In genomic region chr10:61451463-61451930, GRCm38 (mm10) we compare ENCODE assay signal across 8 mouse cellular contexts. TPM values are rescaled to one million over a fixed set of nuclear protein-coding genes. Genes with fewer than 3 reads are reported as not detected.
DNase-seq lines count a peak whose midpoint lies in the region; ATAC-seq and TF ChIP-seq lines count a peak whose summit lies in the region.

No protein-coding gene starts in this region.

- no peaks in the 10 kb centered on the region for H3K9me3 ChIP-seq in intestine, postnatal 0 days (ENCODE audit: control insufficient read depth)
- 0 out of 2 replicates have a peak, but pooled peaks cover 3% of the 10 kb centered on the region for H3K9me3 ChIP-seq in neural tube, embryonic 13.5 days

- intact Hi-C loops in left cerebral cortex, postnatal 36 days (cut with DNase I), result no loop called here

- DNase-seq in adrenal gland, adult 2 months, result peak; percentile 68
- DNase-seq in adrenal gland, postnatal 25 days, result no peak
- peak; percentile 63 for DNase-seq in adrenal gland, postnatal 14 days
- peak; percentile 70 for DNase-seq in gonadal fat pad, adult 2 months (ENCODE audit: low read depth)
- DNase-seq in lung, adult 2 months, result peak; percentile 42
- DNase-seq in left cerebral cortex, postnatal 36 days (ENCODE audit: low spot score in 2 of 2), result no peak

- WGBS in intestine, postnatal 0 days, result 1% methylated on average over 8 of the region's 8 CpGs
- under 1% methylated on average over 8 of the region's 8 CpGs for WGBS in lung, adult 2 months
- WGBS in neural tube, embryonic 13.5 days, result 7% methylated on average over 8 of the region's 8 CpGs

- peak overlapping the region; percentile 69 for H3K4me2 ChIP-seq in intestine, postnatal 0 days (replicated peaks; ENCODE audit: low read depth)
- peak overlapping the region; percentile 96 for H3K4me2 ChIP-seq in neural tube, embryonic 13.5 days

- peaks cover 8% of the 10 kb centered on the region for H3K4me1 ChIP-seq in intestine, postnatal 0 days (replicated peaks; ENCODE audit: control insufficient read depth, insufficient read depth, low read length)
- peaks cover 36% of the 10 kb centered on the region for H3K4me1 ChIP-seq in lung, adult 2 months (ENCODE audit: control insufficient read depth, insufficient read depth, low read length)
- H3K4me1 ChIP-seq in neural tube, embryonic 13.5 days (replicated peaks), result peaks cover 54% of the 10 kb centered on the region

- peak overlapping the region; percentile 90 for H3K4me3 ChIP-seq in intestine, postnatal 0 days (ENCODE audit: low read depth, low read length)
- peak overlapping the region; percentile 93 for H3K4me3 ChIP-seq in lung, adult 2 months (replicated peaks; ENCODE audit: extremely low read depth, low read depth, low read length)
- peak overlapping the region; percentile 93 for H3K4me3 ChIP-seq in neural tube, embryonic 13.5 days

- peak overlapping the region; percentile 85 for H3K27ac ChIP-seq in intestine, postnatal 0 days (ENCODE audit: low read depth, low read length)
- H3K27ac ChIP-seq in neural tube, embryonic 13.5 days (replicated peaks), result peak overlapping the region; percentile 88

- H3K9ac ChIP-seq in intestine, postnatal 0 days (ENCODE audit: low read depth, low read length), result peak overlapping the region; percentile 88
- H3K9ac ChIP-seq in neural tube, embryonic 13.5 days, result peak overlapping the region; percentile 97

- no peak for TF ChIP-seq CTCF in intestine, postnatal 0 days (IDR thresholded peaks at IDR 0.05; ENCODE audit: low read depth)
- TF ChIP-seq CTCF in lung, adult 2 months (IDR thresholded peaks at IDR 0.05; ENCODE audit: insufficient read depth, low read length), result no peak

- TF ChIP-seq POLR2A in lung, adult 2 months (IDR thresholded peaks at IDR 0.05; ENCODE audit: borderline replicate concordance, extremely low read depth, low read depth, low read length), result no peak

- ATAC-seq in intestine, postnatal 0 days, result peak; percentile 46
- ATAC-seq in neural tube, embryonic 13.5 days (ENCODE audit: low read depth), result no peak

- peaks cover 9% of the 10 kb centered on the region; the same call in 1 of the 2 replicates for H3K36me3 ChIP-seq in intestine, postnatal 0 days (ENCODE audit: control insufficient read depth, insufficient read depth)
- H3K36me3 ChIP-seq in neural tube, embryonic 13.5 days, result no peaks in the 10 kb centered on the region

- H3K27me3 ChIP-seq in intestine, postnatal 0 days (replicated peaks; ENCODE audit: control insufficient read depth, insufficient read depth, low read length), result no peaks in the 10 kb centered on the region
- H3K27me3 ChIP-seq in neural tube, embryonic 13.5 days, result no peaks in the 10 kb centered on the region

RNA-seq across cellular contexts. Expression of gene Eif4ebp2, which starts 1.0 kb away (rescaled TPM):
- 10 to 100 TPM; 94.9 to 96.2 TPM for total RNA-seq in adrenal gland, adult 2 months (2021)
- polyA plus RNA-seq in adrenal gland, adult 2 months (2012; rRNA removed), result 68.1 and 88.7 TPM in 2 replicates
- total RNA-seq in adrenal gland, postnatal 25 days (2021), result 92.3 and 112 TPM in 2 replicates
- 109 and 114 TPM in 2 replicates for total RNA-seq in adrenal gland, postnatal 14 days (2021)
- polyA plus RNA-seq in gonadal fat pad, adult 2 months (2012; rRNA removed), result 71.1 and 80.4 TPM in 2 replicates
- 53.1 and 55.0 TPM in 2 replicates for polyA plus RNA-seq in intestine, postnatal 0 days (2015; fragmentation: Nextera tagmentation; extraction: Ambion mirVana)
- 101 and 132 TPM in 2 replicates for polyA plus RNA-seq in lung, adult 2 months (2012; rRNA removed)
- polyA plus RNA-seq in neural tube, embryonic 13.5 days (2015; fragmentation: Nextera tagmentation; extraction: Ambion mirVana), result 50.3 and 61.8 TPM in 2 replicates
- 10 to 100 TPM; 43.1 to 49.0 TPM for total RNA-seq in left cerebral cortex, postnatal 36 days (2021)

RNA-seq across cellular contexts. Expression of gene Lrrc20, which starts 24.1 kb away (rescaled TPM):
- 10 to 100 TPM; 15.9 to 17.8 TPM for total RNA-seq in adrenal gland, adult 2 months (2021)
- 17.5 and 21.7 TPM in 2 replicates for polyA plus RNA-seq in adrenal gland, adult 2 months (2012; rRNA removed)
- 22.6 and 28.9 TPM in 2 replicates for total RNA-seq in adrenal gland, postnatal 25 days (2021)
- 11.7 and 15.5 TPM in 2 replicates for total RNA-seq in adrenal gland, postnatal 14 days (2021)
- 8.3 and 8.4 TPM in 2 replicates for polyA plus RNA-seq in gonadal fat pad, adult 2 months (2012; rRNA removed)
- polyA plus RNA-seq in intestine, postnatal 0 days (2015; fragmentation: Nextera tagmentation; extraction: Ambion mirVana), result 3.3 and 3.5 TPM in 2 replicates
- 11.3 and 21.1 TPM in 2 replicates for polyA plus RNA-seq in lung, adult 2 months (2012; rRNA removed)
- polyA plus RNA-seq in neural tube, embryonic 13.5 days (2015; fragmentation: Nextera tagmentation; extraction: Ambion mirVana), result 14.9 and 15.0 TPM in 2 replicates
- 10 to 100 TPM; 17.8 to 21.8 TPM for total RNA-seq in left cerebral cortex, postnatal 36 days (2021)

RNA-seq across cellular contexts. Expression of gene Nodal, which starts 33.7 kb away (rescaled TPM):
- not detected for total RNA-seq in adrenal gland, adult 2 months (2021)
- 0.04 TPM in 1 of 2 replicates, not detected in the other for polyA plus RNA-seq in adrenal gland, adult 2 months (2012; rRNA removed)
- not detected in 2 replicates for total RNA-seq in adrenal gland, postnatal 25 days (2021)
- total RNA-seq in adrenal gland, postnatal 14 days (2021), result not detected in 2 replicates
- 0.26 TPM in 1 of 2 replicates, not detected in the other for polyA plus RNA-seq in gonadal fat pad, adult 2 months (2012; rRNA removed)
- polyA plus RNA-seq in intestine, postnatal 0 days (2015; fragmentation: Nextera tagmentation; extraction: Ambion mirVana), result 0.10 TPM in 1 of 2 replicates, not detected in the other
- 0.15 and 0.24 TPM in 2 replicates for polyA plus RNA-seq in lung, adult 2 months (2012; rRNA removed)
- polyA plus RNA-seq in neural tube, embryonic 13.5 days (2015; fragmentation: Nextera tagmentation; extraction: Ambion mirVana), result 0.14 TPM in 1 of 2 replicates, not detected in the other
- total RNA-seq in left cerebral cortex, postnatal 36 days (2021), result under 1 TPM; 0.32 to 0.35 TPM

Comparison
In these comparisons a context has a peak if more than half of its experiments do, and no peak if none do; other contexts are left out.
1. DNase-seq: peak in adrenal gland, adult 2 months (single experiment), adrenal gland, postnatal 14 days (single experiment), gonadal fat pad, adult 2 months (single experiment) and lung, adult 2 months (single experiment); none in adrenal gland, postnatal 25 days (single experiment) and left cerebral cortex, postnatal 36 days (0 of 2).
2. Peak in every context shown above with its lines, with median percentiles within 50 percentile points of each other: H3K4me3 ChIP-seq.